Mouse (Mus musculus): ENCODE measurements around the gene Adamts2. TPM values are rescaled to one million over a fixed set of nuclear protein-coding genes. Genes with fewer than 3 reads are reported as not detected.
A peak's percentile ranks its signal among the peaks of the same experiment; 100 is the strongest.

The Adamts2 gene
- total and polyA plus RNA-seq, 2 experiments: 1.4 to 2.3 TPM

DNA sequence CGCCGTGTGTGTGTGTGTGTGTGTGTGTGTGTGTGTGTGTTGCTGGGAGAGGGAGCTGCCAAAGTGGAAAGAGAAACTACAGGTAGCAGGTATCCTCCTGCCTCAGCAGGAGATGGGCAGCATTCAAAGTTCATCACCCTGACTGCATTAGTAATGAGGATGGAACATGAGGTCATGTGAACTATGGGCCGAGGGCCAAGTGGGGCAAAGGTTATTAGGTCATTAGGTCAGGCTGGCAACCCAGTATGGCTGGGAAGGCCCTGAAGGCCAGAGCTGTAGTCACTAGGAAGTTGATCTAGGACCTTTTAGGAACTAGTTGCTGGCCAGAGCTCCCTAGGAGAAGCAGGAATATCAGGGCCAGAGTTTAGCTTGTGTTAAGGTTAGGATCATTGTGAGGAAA, 131.3 kb downstream of the Adamts2 start:
- Histone ChIP-seq H3K79me2 (ENCODE audit: control insufficient read depth, insufficient read depth, low read length) (no peaks in the 10 kb centered on the region), H3K27ac (replicated peaks; ENCODE audit: insufficient read depth, low read depth, low read length) (no peak overlapping the region), H3K9ac (ENCODE audit: low read depth, low read length) (no peak overlapping the region), H3K4me3 (ENCODE audit: insufficient read depth, low read depth, low read length) (no peak overlapping the region), H3K36me3 (ENCODE audit: control insufficient read depth, insufficient read depth, low read length) (no peaks in the 10 kb centered on the region), H3K27me3 (ENCODE audit: control insufficient read depth, insufficient read depth, low read length) (no peaks in the 10 kb centered on the region), H3K4me1 (ENCODE audit: control insufficient read depth, insufficient read depth, low read length) (no peaks in the 10 kb centered on the region)
- peak; percentile 43 for DNase-seq (ENCODE audit: extremely low read depth, low read depth, low spot score)
- WGBS: 33% methylated on average over 3 of the region's 3 CpGs
- no peak for TF ChIP-seq CTCF (IDR thresholded peaks at IDR 0.05; ENCODE audit: low read depth, low read length)
- no peak for TF ChIP-seq POLR2A (IDR thresholded peaks at IDR 0.05; ENCODE audit: extremely low read depth, insufficient read depth, low read length)

DNA sequence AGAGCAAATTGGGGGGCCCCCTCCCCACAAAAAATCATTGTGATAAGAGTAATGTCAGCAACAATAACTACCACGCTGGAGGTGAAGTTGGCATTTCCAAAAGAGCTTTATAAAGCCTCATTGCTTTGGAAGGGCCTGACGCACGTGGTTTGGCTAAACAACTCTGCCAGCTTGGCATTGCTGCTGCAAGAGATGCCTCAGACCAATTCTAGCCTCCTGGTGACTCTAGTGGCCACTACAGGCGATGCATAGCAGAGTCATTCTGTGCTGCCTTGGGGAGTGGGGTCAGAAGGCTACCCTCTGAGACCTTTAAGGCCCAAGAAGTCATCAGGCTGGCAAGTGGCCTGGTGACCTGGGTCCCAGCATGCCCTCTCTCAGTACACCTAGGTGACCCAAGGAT, 132.2 kb downstream of the Adamts2 start:
- H3K79me2 ChIP-seq (ENCODE audit: control insufficient read depth, insufficient read depth, low read length): no peaks in the 10 kb centered on the region
- H3K9ac ChIP-seq (ENCODE audit: low read depth, low read length): no peak overlapping the region
- peaks cover under 1% of the 10 kb centered on the region; the same call in 1 of the 2 replicates for H3K4me1 ChIP-seq (ENCODE audit: control insufficient read depth, insufficient read depth, low read length)
- DNase-seq (ENCODE audit: extremely low read depth, low read depth, low spot score): no peak
- TF ChIP-seq CTCF (IDR thresholded peaks at IDR 0.05; ENCODE audit: low read depth, low read length) (no peak), POLR2A (IDR thresholded peaks at IDR 0.05; ENCODE audit: extremely low read depth, insufficient read depth, low read length) (no peak)
- no peaks in the 10 kb centered on the region for H3K36me3 ChIP-seq (ENCODE audit: control insufficient read depth, insufficient read depth, low read length)
- WGBS: 86% methylated on average over 4 of the region's 4 CpGs
- no peak overlapping the region for H3K27ac ChIP-seq (replicated peaks; ENCODE audit: insufficient read depth, low read depth, low read length)
- H3K27me3 ChIP-seq (ENCODE audit: control insufficient read depth, insufficient read depth, low read length): no peaks in the 10 kb centered on the region
- no peak overlapping the region for H3K4me3 ChIP-seq (ENCODE audit: insufficient read depth, low read depth, low read length)

DNA sequence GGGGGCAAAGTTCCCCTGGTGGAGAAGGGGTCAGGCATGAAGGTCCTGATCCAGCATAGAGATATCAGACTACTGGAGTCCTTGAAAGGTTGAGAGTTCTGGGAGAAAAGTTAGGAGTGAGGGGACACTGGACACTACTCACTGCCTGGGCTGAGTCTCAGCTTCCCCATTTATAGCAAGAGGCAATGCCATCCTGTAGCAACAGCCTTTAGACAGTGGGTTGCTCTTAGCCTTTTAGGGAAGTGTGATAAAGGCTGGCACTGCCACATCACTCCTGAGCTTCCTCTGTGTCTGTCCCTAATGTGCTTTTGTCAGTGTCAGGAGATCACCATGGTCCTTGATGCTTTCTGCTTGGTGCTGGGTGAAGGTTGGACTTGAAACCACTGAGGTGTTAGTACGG, 134.7 kb downstream of the Adamts2 start:
- TF ChIP-seq POLR2A (IDR thresholded peaks at IDR 0.05; ENCODE audit: extremely low read depth, insufficient read depth, low read length) (no peak), CTCF (IDR thresholded peaks at IDR 0.05; ENCODE audit: low read depth, low read length) (no peak)
- peaks cover 6% of the 10 kb centered on the region for H3K4me1 ChIP-seq (ENCODE audit: control insufficient read depth, insufficient read depth, low read length)
- no peak overlapping the region for H3K27ac ChIP-seq (replicated peaks; ENCODE audit: insufficient read depth, low read depth, low read length)
- DNase-seq (ENCODE audit: extremely low read depth, low read depth, low spot score): no peak
- no peak overlapping the region for H3K4me3 ChIP-seq (ENCODE audit: insufficient read depth, low read depth, low read length)
- H3K79me2 ChIP-seq (ENCODE audit: control insufficient read depth, insufficient read depth, low read length): no peaks in the 10 kb centered on the region
- no peaks in the 10 kb centered on the region for H3K36me3 ChIP-seq (ENCODE audit: control insufficient read depth, insufficient read depth, low read length)
- no peaks in the 10 kb centered on the region for H3K27me3 ChIP-seq (ENCODE audit: control insufficient read depth, insufficient read depth, low read length)
- WGBS: 100% methylated on average over 1 of the region's 1 CpGs
- no peak overlapping the region for H3K9ac ChIP-seq (ENCODE audit: low read depth, low read length)

DNA sequence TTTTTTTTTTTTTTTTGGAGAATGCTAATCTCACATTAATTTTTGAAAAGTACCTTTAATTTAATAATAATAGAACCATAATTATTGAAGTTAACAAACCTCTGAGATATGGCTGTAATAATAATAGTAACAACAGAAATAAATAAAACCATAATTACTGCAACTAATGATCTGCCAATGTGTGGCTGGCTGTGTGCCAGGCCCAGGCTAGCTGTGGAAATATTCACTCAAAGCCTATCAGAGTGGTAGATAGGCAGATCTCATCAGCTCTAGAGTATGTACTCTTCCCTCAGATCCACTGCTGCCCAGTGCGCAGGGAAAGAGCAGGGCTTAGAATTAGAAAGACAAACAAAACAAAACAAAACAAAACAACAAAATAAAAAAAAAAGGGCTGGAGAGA, 136.6 kb downstream of the Adamts2 start:
- H3K79me2 ChIP-seq (ENCODE audit: control insufficient read depth, insufficient read depth, low read length): no peaks in the 10 kb centered on the region
- TF ChIP-seq POLR2A (IDR thresholded peaks at IDR 0.05; ENCODE audit: extremely low read depth, insufficient read depth, low read length) (no peak), CTCF (IDR thresholded peaks at IDR 0.05; ENCODE audit: low read depth, low read length) (no peak)

DNA sequence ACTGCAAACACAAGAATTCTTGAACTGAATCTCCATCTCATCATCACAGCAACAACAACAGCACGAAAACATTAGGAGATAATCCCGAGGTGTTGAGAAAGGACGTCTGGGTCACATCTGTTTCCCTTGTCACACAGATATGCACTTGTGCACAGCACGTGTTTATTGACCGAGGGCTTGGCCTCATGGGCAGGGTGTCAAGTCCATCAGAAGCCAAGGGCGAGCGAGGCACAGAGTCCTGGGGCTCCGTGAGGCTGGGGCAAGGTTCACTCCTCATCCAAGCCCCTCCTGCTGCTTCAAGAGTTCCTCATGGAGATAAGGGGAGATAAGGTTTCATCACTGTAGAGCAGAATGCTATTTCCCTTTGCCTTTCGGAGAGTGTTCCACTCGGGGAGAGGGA, 137.6 kb downstream of the Adamts2 start:
- no peak overlapping the region for H3K4me3 ChIP-seq (ENCODE audit: insufficient read depth, low read depth, low read length)
- peaks cover 6% of the 10 kb centered on the region for H3K4me1 ChIP-seq (ENCODE audit: control insufficient read depth, insufficient read depth, low read length)
- DNase-seq (ENCODE audit: extremely low read depth, low read depth, low spot score): peak; percentile 68
- WGBS: 13% methylated on average over 10 of the region's 10 CpGs
- H3K9ac ChIP-seq (ENCODE audit: low read depth, low read length): no peak overlapping the region
- no peak for TF ChIP-seq CTCF (IDR thresholded peaks at IDR 0.05; ENCODE audit: low read depth, low read length)
- TF ChIP-seq POLR2A (IDR thresholded peaks at IDR 0.05; ENCODE audit: extremely low read depth, insufficient read depth, low read length): no peak
- no peaks in the 10 kb centered on the region for H3K27me3 ChIP-seq (ENCODE audit: control insufficient read depth, insufficient read depth, low read length)
- no peak overlapping the region for H3K27ac ChIP-seq (replicated peaks; ENCODE audit: insufficient read depth, low read depth, low read length)
- no peaks in the 10 kb centered on the region for H3K36me3 ChIP-seq (ENCODE audit: control insufficient read depth, insufficient read depth, low read length)
- no peaks in the 10 kb centered on the region for H3K79me2 ChIP-seq (ENCODE audit: control insufficient read depth, insufficient read depth, low read length)

More for the DNA sequence above, 136.6 kb downstream of the Adamts2 start:
- Histone ChIP-seq H3K27ac (replicated peaks; ENCODE audit: insufficient read depth, low read depth, low read length) (no peak overlapping the region), H3K9ac (ENCODE audit: low read depth, low read length) (no peak overlapping the region), H3K36me3 (ENCODE audit: control insufficient read depth, insufficient read depth, low read length) (no peaks in the 10 kb centered on the region), H3K4me3 (ENCODE audit: insufficient read depth, low read depth, low read length) (no peak overlapping the region), H3K27me3 (ENCODE audit: control insufficient read depth, insufficient read depth, low read length) (no peaks in the 10 kb centered on the region), H3K4me1 (ENCODE audit: control insufficient read depth, insufficient read depth, low read length) (peaks cover 6% of the 10 kb centered on the region)
- WGBS: 95% methylated on average over 1 of the region's 1 CpGs
- no peak for DNase-seq (ENCODE audit: extremely low read depth, low read depth, low spot score)

DNA sequence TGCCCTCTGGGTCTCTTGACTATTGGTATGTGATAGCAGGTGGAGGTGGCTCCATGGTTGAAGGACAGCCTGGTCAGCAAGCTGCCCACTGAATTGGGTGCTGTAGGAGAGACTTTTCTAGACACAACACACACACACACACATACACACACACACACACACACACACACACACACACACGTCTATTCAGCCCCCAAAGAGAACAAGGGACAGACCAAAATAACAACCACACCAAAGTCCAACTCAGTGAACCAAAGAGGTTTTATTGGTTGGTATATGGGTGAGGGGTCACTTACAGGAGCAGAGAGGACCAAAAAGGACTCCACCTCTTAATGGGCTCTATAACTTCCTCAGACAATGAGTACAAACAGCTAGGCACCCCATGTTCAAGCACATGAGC, 140.3 kb downstream of the Adamts2 start:
- Histone ChIP-seq H3K79me2 (ENCODE audit: control insufficient read depth, insufficient read depth, low read length) (no peaks in the 10 kb centered on the region), H3K27me3 (ENCODE audit: control insufficient read depth, insufficient read depth, low read length) (no peaks in the 10 kb centered on the region), H3K4me3 (ENCODE audit: insufficient read depth, low read depth, low read length) (no peak overlapping the region), H3K36me3 (ENCODE audit: control insufficient read depth, insufficient read depth, low read length) (no peaks in the 10 kb centered on the region), H3K4me1 (ENCODE audit: control insufficient read depth, insufficient read depth, low read length) (peaks cover 6% of the 10 kb centered on the region), H3K9ac (ENCODE audit: low read depth, low read length) (no peak overlapping the region), H3K27ac (replicated peaks; ENCODE audit: insufficient read depth, low read depth, low read length) (no peak overlapping the region)
- peak; percentile 12 for DNase-seq (ENCODE audit: extremely low read depth, low read depth, low spot score)
- 45% methylated on average over 1 of the region's 1 CpGs for WGBS
- TF ChIP-seq CTCF (IDR thresholded peaks at IDR 0.05; ENCODE audit: low read depth, low read length) (no peak), POLR2A (IDR thresholded peaks at IDR 0.05; ENCODE audit: extremely low read depth, insufficient read depth, low read length) (no peak)
